Mouse (Mus musculus) olfactory bulb, adult 2 months (tissue): ENCODE results near the gene Pla2g16.

ENCODE experiments used
- CTCF ChIP-seq: fragments of 200-500 bp; IDR thresholded peaks from 2 replicates; pipeline ENCODE4 v1.5.1; 2012; ENCODE audit warnings: low read depth, mild to moderate bottlenecking, low read length, moderate library complexity; ENCODE audit not compliant: insufficient read depth
- POLR2A ChIP-seq: fragments of 200-500 bp; IDR thresholded peaks from 2 replicates; pipeline ENCODE4 v1.6.1; 2012; ENCODE audit warnings: mild to moderate bottlenecking, low read depth, low read length, moderate library complexity; ENCODE audit not compliant: insufficient read depth

DNA sequence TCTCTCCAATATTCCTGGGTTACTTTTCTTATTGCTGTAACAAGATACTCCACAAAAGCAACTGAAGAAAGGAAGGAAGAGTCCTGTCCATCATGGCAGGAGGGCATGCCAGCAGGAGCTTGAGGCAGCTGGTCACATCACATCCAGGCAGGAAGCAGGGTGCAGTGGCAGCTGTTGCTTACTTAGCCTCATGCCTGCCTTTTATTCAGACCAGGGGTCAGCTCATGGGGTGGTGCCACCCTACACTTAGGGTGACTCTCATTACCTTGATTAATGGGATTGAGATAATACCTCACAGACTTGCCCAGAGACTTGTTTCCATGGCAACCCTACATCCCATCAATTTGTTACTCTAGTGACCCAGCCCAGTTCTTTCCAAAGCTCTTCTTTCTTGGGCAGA is 47.8 kb downstream of the Pla2g16 start:
- TF ChIP-seq CTCF (no peak), POLR2A (no peak)
